Mouse (Mus musculus) hindbrain, postnatal 0 days (tissue): ENCODE measurements at regions not wholly inside any gene's neighbourhood (a gene's known extent, or its start where the extent isn't known, plus 50 kb on each side); places are given as distances from the start of the nearest gene placed in this dataset.

Experiments
- ATAC-seq: fragments of 200-750 bp; cut with Nextera tagmentation; 2 replicates; pipeline ENCODE4 v1.8.0; 2017; ENCODE audit warnings: mild to moderate bottlenecking, moderate TSS enrichment, moderate library complexity
- DNase-seq: peaks from one replicate; pipeline ENCODE4 v3.0.0-alpha.2; 2015; ENCODE audit warnings: low spot score
- H3K27ac ChIP-seq: fragments of 300-500 bp; sonication (generic); 2 replicates; pipeline ENCODE4 v1.5.1; 2014; ENCODE audit warnings: mild to moderate bottlenecking
- H3K27me3 ChIP-seq: fragments of 300-500 bp; sonication (generic); 2 replicates; pipeline ENCODE4 v1.6.1; 2014; ENCODE audit warnings: low read length, mixed read lengths; ENCODE audit not compliant: insufficient read depth
- H3K36me3 ChIP-seq: fragments of 300-500 bp; sonication (generic); 2 replicates; pipeline ENCODE4 v1.6.1; 2014; ENCODE audit warnings: low read length, mixed read lengths; ENCODE audit not compliant: insufficient read depth
- H3K4me1 ChIP-seq: fragments of 300-500 bp; sonication (generic); 2 replicates; pipeline ENCODE4 v1.6.1; 2014; ENCODE audit warnings: antibody characterized with exemption, low read length, mixed read lengths; ENCODE audit not compliant: insufficient read depth
- H3K4me2 ChIP-seq: fragments of 300-500 bp; sonication (generic); 2 replicates; pipeline ENCODE4 v1.6.1; 2014; ENCODE audit warnings: low read depth, mild to moderate bottlenecking, low read length, moderate library complexity, mixed read lengths
- H3K4me3 ChIP-seq: fragments of 300-500 bp; sonication (generic); 2 replicates; pipeline ENCODE4 v1.5.1; 2014; ENCODE audit warnings: low read length
- H3K9ac ChIP-seq: fragments of 300-500 bp; sonication (generic); replicated peaks from 2 replicates; pipeline ENCODE4 v1.6.1; 2014; ENCODE audit warnings: mild to moderate bottlenecking, low read length, moderate library complexity, mixed read lengths
- H3K9me3 ChIP-seq: fragments of 300-500 bp; sonication (generic); 2 replicates; pipeline ENCODE4 v1.6.1; 2016; ENCODE audit warnings: low read length, mixed read lengths
- CTCF ChIP-seq: IDR thresholded peaks from 2 replicates; pipeline ENCODE4 v1.5.1; 2016; ENCODE audit warnings: antibody characterized with exemption, control low read depth, low read depth
- whole genome bisulfite sequencing: fragments of 180-500 bp; shearing (Covaris S2); extraction: QIAGEN DNeasy Blood & Tissue Kit; methylation state at CpG from one replicate; pipeline ENCODE4 v1.1.7; 2014; 5-methylcytosine and 5-hydroxymethylcytosine counted together

- ATAC-seq (no peak), DNase-seq (peak; percentile 18)
- no peak overlapping the region for H3K9ac ChIP-seq
- 46% methylated on average over 4 of the region's 4 CpGs for WGBS
- no peak for TF ChIP-seq CTCF
- no peaks in the 10 kb centered on the region for H3K9me3 ChIP-seq
- no peaks in the 10 kb centered on the region for H3K36me3 ChIP-seq
- no peak overlapping the region for H3K4me3 ChIP-seq
- H3K27ac ChIP-seq = no peak overlapping the region
- H3K27me3 ChIP-seq = no peaks in the 10 kb centered on the region
- no peaks in the 10 kb centered on the region for H3K4me1 ChIP-seq
- H3K4me2 ChIP-seq = no peak overlapping the region
These were observed 767.7 kb downstream of the Hace1 start for GRCm38 (mm10) chr10:46345315-46345714.

DNA sequence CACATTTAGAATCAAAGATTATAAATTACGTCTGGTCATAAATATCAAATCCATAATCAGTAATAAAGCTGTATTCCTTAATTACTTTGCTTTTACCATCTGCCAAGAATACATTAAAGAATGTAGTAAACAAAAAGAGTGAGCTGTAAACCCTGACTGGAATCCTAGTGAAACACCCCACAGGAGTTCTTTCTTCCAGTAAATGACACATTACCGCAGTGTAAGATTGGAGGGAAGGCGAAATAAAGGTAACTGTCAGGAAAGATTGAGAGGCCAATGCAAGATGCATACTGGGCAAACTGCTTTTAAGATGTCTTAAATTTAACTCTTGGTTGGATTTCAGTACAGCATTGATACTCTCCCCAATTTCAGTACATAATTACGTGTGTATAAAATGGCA, 772.0 kb downstream of the Hace1 start:
- no peaks in the 10 kb centered on the region for H3K4me1 ChIP-seq
- H3K9ac ChIP-seq = no peak overlapping the region
- H3K36me3 ChIP-seq = no peaks in the 10 kb centered on the region
- H3K9me3 ChIP-seq = no peaks in the 10 kb centered on the region
- 26% methylated on average over 4 of the region's 4 CpGs for WGBS
- no peak overlapping the region for H3K4me2 ChIP-seq
- TF ChIP-seq CTCF = no peak
- peak; percentile 5 for DNase-seq
- H3K27ac ChIP-seq = no peak overlapping the region
- H3K27me3 ChIP-seq = no peaks in the 10 kb centered on the region
- H3K4me3 ChIP-seq = no peak overlapping the region
- ATAC-seq = no peak

- Histone ChIP-seq H3K9ac (no peak overlapping the region), H3K4me2 (no peak overlapping the region), H3K9me3 (no peaks in the 10 kb centered on the region), H3K4me3 (no peak overlapping the region), H3K27ac (no peak overlapping the region), H3K4me1 (no peaks in the 10 kb centered on the region), H3K27me3 (no peaks in the 10 kb centered on the region), H3K36me3 (no peaks in the 10 kb centered on the region)
- DNase-seq = peak; percentile 38
- ATAC-seq = peak; percentile 66; the same call in 1 of the 2 replicates
- 7% methylated on average over 2 of the region's 2 CpGs for WGBS
- no peak for TF ChIP-seq CTCF
These were observed 772.6 kb downstream of the Hace1 start for GRCm38 (mm10) chr10:46350196-46350595.

- 73% methylated on average over 1 of the region's 1 CpGs for WGBS
- H3K27me3 ChIP-seq = no peaks in the 10 kb centered on the region
- H3K4me1 ChIP-seq = no peaks in the 10 kb centered on the region
- DNase-seq = no peak
- no peak overlapping the region for H3K4me3 ChIP-seq
- no peak for ATAC-seq
- no peaks in the 10 kb centered on the region for H3K9me3 ChIP-seq
- no peaks in the 10 kb centered on the region for H3K36me3 ChIP-seq
- no peak overlapping the region for H3K27ac ChIP-seq
- no peak overlapping the region for H3K4me2 ChIP-seq
- no peak for TF ChIP-seq CTCF
- H3K9ac ChIP-seq = no peak overlapping the region
These were observed 779.1 kb downstream of the Hace1 start for GRCm38 (mm10) chr10:46356775-46357174.

DNA sequence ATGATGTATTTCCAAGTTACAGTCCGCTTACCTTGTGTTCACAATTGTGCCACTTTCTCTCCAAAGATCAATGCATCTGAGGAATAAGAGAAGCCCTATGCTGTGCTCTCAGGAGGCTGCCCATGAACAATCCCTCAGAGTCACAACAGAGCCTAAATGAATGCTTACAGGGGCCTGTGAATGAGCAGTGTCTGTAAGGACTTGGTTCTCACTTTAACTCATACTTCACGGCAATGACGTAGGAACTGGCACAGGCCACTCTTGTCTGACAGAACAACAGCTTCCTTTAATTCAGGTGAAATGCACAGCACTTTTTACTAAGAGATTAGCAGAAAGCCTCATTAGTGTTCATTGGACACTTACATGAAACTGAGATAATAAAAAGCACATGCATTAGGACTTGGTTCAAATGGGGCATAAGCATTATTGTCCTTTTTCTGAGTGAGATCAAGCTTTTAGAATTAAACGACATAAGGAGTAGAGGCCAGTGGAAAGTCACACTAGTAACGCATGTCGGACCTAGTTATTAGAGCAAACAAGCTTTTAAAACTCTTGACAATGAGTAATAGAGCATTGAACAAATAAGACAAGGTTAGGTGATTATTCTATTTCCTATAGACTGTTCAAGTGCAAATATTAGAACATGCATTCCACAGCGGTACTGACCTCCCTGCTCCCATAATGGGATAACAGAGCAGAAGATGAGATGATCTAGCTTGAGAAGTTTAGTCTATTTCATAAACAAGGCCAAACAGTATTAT, 796.3 kb downstream of the Hace1 start:
- Histone ChIP-seq H3K4me3 (no peak overlapping the region), H3K4me1 (no peaks in the 10 kb centered on the region), H3K27me3 (no peaks in the 10 kb centered on the region), H3K9me3 (no peaks in the 10 kb centered on the region), H3K27ac (no peak overlapping the region), H3K9ac (no peak overlapping the region), H3K4me2 (no peak overlapping the region), H3K36me3 (no peaks in the 10 kb centered on the region)
- 74% methylated on average over 7 of the region's 7 CpGs for WGBS
- DNase-seq = no peak
- no peak for TF ChIP-seq CTCF
- no peak for ATAC-seq

DNA sequence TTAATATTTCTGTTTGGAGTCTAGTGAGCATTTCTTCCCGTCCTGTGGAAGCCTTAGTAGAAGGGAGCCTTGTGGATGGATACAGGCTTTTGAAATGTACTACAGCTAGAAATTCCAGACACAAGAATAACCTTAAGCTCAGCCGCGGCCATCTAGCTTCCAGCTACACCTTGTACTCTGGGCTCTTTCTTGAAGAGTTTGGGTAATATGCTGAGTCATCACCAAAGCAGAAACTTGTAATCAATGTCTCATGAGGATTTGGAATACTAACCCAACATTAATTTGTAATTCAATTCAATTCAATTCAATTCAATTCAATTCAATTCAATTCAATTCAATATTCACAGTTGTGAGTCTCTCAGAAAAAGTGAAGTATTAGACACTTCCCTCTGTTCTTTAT, 797.0 kb downstream of the Hace1 start:
- no peak for TF ChIP-seq CTCF
- DNase-seq = no peak
- H3K4me2 ChIP-seq = no peak overlapping the region
- no peaks in the 10 kb centered on the region for H3K4me1 ChIP-seq
- ATAC-seq = no peak
- no peak overlapping the region for H3K4me3 ChIP-seq
- no peaks in the 10 kb centered on the region for H3K9me3 ChIP-seq
- H3K27ac ChIP-seq = no peak overlapping the region
- no peaks in the 10 kb centered on the region for H3K27me3 ChIP-seq
- no peak overlapping the region for H3K9ac ChIP-seq
- H3K36me3 ChIP-seq = no peaks in the 10 kb centered on the region
- WGBS = 92% methylated on average over 3 of the region's 3 CpGs

DNA sequence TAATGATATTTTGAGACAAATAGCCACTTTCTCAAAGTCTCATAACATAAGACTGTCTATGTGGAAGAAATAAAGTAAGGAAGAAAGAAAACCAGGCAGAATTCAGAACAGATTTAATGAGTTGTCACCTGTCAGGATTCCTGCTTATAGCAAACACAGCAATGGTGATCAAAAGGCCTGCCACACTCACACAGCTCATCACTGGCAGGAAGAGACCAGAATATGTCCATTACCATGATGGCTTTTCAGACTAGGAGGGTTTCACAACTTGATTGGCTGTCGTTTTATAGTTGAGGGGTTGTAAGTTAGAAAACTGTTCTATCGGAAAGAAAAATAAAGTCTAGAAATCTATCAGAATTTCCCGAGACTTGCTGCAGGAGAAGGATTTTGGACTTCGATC, 819.5 kb downstream of the Hace1 start:
- H3K27me3 ChIP-seq = no peaks in the 10 kb centered on the region
- no peak overlapping the region for H3K9ac ChIP-seq
- no peak overlapping the region for H3K4me2 ChIP-seq
- TF ChIP-seq CTCF = no peak
- no peaks in the 10 kb centered on the region for H3K9me3 ChIP-seq
- H3K4me3 ChIP-seq = no peak overlapping the region
- WGBS = 85% methylated on average over 4 of the region's 4 CpGs
- DNase-seq = no peak
- H3K36me3 ChIP-seq = no peaks in the 10 kb centered on the region
- no peak overlapping the region for H3K27ac ChIP-seq
- no peaks in the 10 kb centered on the region for H3K4me1 ChIP-seq
- no peak for ATAC-seq
